Mouse (Mus musculus): Measurements from ENCODE around the gene Olfr782. TPM values are rescaled to one million over a fixed set of nuclear protein-coding genes. Genes with fewer than 3 reads are reported as not detected.

Olfr782 gene
- polyA plus RNA-seq, 1 experiment = not detected

GRCm38 (mm10) chr10:129383783-129384182 lies 35.1 kb downstream of the Olfr782 start, which contains the start of gene Olfr784:
Gene Olfr784 (plus strand): TSS chr10:129384083.
- Histone ChIP-seq H3K27ac (ENCODE audit: insufficient read depth, low read depth, low read length) (no peak within 1 kb of the TSS), H3K4me3 (ENCODE audit: low read depth, low read length) (no peak within 1 kb of the TSS), H3K4me1 (ENCODE audit: control insufficient read depth, insufficient read depth, insufficient read length, low read length) (no peaks in the 10 kb centered on the region), H3K36me3 (ENCODE audit: control insufficient read depth, insufficient read depth, low read length) (no peaks in the 10 kb centered on the region), H3K27me3 (ENCODE audit: control insufficient read depth, insufficient read depth, low read length) (no peaks in the 10 kb centered on the region)
- TF ChIP-seq POLR2A (IDR thresholded peaks at IDR 0.05; ENCODE audit: low read depth, low read length) = no peak
- no peak for TF ChIP-seq CTCF (IDR thresholded peaks at IDR 0.05; ENCODE audit: extremely low read depth, insufficient read length, insufficient replicate concordance, low read depth, low read length)

- no peaks in the 10 kb centered on the region for H3K4me1 ChIP-seq (ENCODE audit: control insufficient read depth, insufficient read depth, insufficient read length, low read length)
- H3K4me3 ChIP-seq (ENCODE audit: low read depth, low read length) = no peak overlapping the region
- H3K27ac ChIP-seq (ENCODE audit: insufficient read depth, low read depth, low read length) = no peak overlapping the region
- H3K36me3 ChIP-seq (ENCODE audit: control insufficient read depth, insufficient read depth, low read length) = no peaks in the 10 kb centered on the region
- WGBS = 55% methylated on average over 5 of the region's 5 CpGs
- no peaks in the 10 kb centered on the region for H3K27me3 ChIP-seq (ENCODE audit: control insufficient read depth, insufficient read depth, low read length)
- TF ChIP-seq CTCF (IDR thresholded peaks at IDR 0.05; ENCODE audit: extremely low read depth, insufficient read length, insufficient replicate concordance, low read depth, low read length) (no peak), POLR2A (IDR thresholded peaks at IDR 0.05; ENCODE audit: low read depth, low read length) (no peak)
Observed at GRCm38 (mm10) chr10:129400892-129401291, 52.2 kb downstream of the Olfr782 start.

Other genes starting within 250 kb of the Olfr782 start
- not detected in 2 replicates for gene Olfr768, start 249.5 kb upstream of the Olfr782 start, polyA plus RNA-seq (2012; rRNA removed)
- not detected in 2 replicates for gene Olfr769, start 231.0 kb upstream of the Olfr782 start, polyA plus RNA-seq (2012; rRNA removed)
- not detected in 2 replicates for gene Olfr770, start 209.9 kb upstream of the Olfr782 start, polyA plus RNA-seq (2012; rRNA removed)
- gene Olfr771, start 184.1 kb upstream of the Olfr782 start, polyA plus RNA-seq (2012; rRNA removed) = not detected in 2 replicates
- not detected in 2 replicates for gene Olfr772, start 170.9 kb upstream of the Olfr782 start, polyA plus RNA-seq (2012; rRNA removed)
- not detected in 2 replicates for gene Olfr773, start 161.4 kb upstream of the Olfr782 start, polyA plus RNA-seq (2012; rRNA removed)
- not detected in 2 replicates for gene Olfr774, start 112.6 kb upstream of the Olfr782 start, polyA plus RNA-seq (2012; rRNA removed)
- not detected in 2 replicates for gene Olfr775, start 100.4 kb upstream of the Olfr782 start, polyA plus RNA-seq (2012; rRNA removed)
- gene Olfr776, start 89.7 kb upstream of the Olfr782 start, polyA plus RNA-seq (2012; rRNA removed) = not detected in 2 replicates
- not detected in 2 replicates for gene Olfr777, start 77.4 kb upstream of the Olfr782 start, polyA plus RNA-seq (2012; rRNA removed)
- gene Olfr780, start 30.7 kb upstream of the Olfr782 start, polyA plus RNA-seq (2012; rRNA removed) = not detected in 2 replicates
- not detected in 2 replicates for gene Olfr781, start 20.0 kb upstream of the Olfr782 start, polyA plus RNA-seq (2012; rRNA removed)
- not detected in 2 replicates for gene Olfr784, start 35.2 kb downstream of the Olfr782 start, polyA plus RNA-seq (2012; rRNA removed)
- gene Olfr785, start 56.6 kb downstream of the Olfr782 start, polyA plus RNA-seq (2012; rRNA removed) = not detected in 2 replicates
- not detected in 2 replicates for gene Olfr786, start 78.5 kb downstream of the Olfr782 start, polyA plus RNA-seq (2012; rRNA removed)
- gene Olfr787, start 113.0 kb downstream of the Olfr782 start, polyA plus RNA-seq (2012; rRNA removed) = not detected in 2 replicates
- not detected in 2 replicates for gene Olfr788, start 122.1 kb downstream of the Olfr782 start, polyA plus RNA-seq (2012; rRNA removed)
- not detected in 2 replicates for gene Olfr789, start 135.9 kb downstream of the Olfr782 start, polyA plus RNA-seq (2012; rRNA removed)
- gene Olfr790, start 149.6 kb downstream of the Olfr782 start, polyA plus RNA-seq (2012; rRNA removed) = not detected in 2 replicates
- not detected in 2 replicates for gene Olfr791, start 172.9 kb downstream of the Olfr782 start, polyA plus RNA-seq (2012; rRNA removed)
- gene Olfr792, start 190.3 kb downstream of the Olfr782 start, polyA plus RNA-seq (2012; rRNA removed) = not detected in 2 replicates
- gene Olfr794, start 218.8 kb downstream of the Olfr782 start, polyA plus RNA-seq (2012; rRNA removed) = not detected in 2 replicates